Mouse (Mus musculus) stomach, postnatal 0 days (tissue): ENCODE data around the gene Tut7.

ENCODE experiments used
- CTCF ChIP-seq: IDR thresholded peaks from 2 replicates; pipeline ENCODE4 v1.5.1; 2016; ENCODE audit warnings: antibody characterized with exemption, low read depth, mild to moderate bottlenecking, moderate library complexity
- EP300 ChIP-seq: optimal IDR thresholded peaks from 2 replicates; pipeline ENCODE3; 2016; ENCODE audit warnings: antibody characterized with exemption

DNA sequence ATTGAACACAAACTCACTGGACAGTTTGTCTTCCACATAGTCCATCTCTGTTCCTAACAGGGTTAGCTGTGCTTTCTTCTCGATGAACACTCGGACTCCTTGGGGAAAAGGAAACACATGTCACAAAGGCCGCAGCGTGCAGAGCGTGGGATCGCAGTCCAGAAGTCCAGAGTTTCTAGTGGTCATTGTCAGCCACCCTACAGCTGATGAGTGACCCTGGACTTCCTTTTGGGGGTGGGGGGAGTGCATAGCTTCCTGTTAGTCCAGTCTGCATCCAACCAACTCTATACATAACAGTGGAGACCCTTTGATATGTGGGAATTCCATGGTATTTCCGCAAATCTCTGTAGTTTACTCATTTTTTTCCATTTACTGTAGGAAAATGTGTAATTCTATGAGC lies 66.0 kb downstream of the Tut7 start:
- TF ChIP-seq CTCF (no peak), EP300 (no peak)
